Comparison of ENCODE assay signal across 11 mouse cellular contexts in the genomic region with DNA sequence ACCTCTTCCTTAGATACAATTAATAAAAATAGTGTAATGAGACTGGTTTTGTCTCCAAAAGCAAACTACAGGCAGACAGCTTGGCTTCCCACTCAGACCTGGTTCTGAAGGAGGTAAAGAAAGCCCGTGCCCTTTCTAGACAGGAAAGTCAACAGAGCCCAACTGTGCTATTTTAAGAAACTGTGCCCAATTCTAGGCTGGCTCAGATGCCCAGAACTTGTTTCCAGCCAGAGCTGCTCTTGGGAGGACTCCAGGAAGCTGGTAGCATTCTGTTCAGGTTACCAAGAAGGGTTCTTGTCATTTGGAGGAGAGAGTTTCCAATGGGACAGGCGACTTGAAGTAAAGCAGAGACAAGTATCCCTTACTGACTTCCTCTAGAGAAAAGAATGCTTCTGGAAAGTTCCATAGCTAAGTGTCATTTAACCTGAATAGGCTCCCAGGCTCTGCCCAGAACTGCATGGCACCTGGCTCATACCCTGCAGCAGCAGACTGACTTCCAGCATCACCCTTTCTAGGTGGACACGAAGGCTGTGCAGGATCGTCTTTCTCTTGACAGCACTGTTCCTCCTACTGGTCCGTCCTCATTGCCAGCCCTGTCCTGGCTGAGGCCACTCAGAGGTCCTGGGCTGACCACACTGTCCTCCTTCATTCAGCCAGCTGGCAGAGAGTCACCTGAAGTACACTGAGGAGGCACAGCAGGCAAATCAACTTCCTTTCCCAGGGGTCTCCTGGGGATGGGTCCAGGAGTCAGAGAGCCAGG.
A peak's percentile ranks its signal among the peaks of the same experiment; 100 is the strongest.
DNase-seq lines count a peak whose midpoint lies in the region; TF ChIP-seq lines count a peak whose summit lies in the region.
"Had no signal": no experiment of that assay in that cellular context is flagged by ENCODE, and none has a peak within 500 bp of the region (broad histone marks: within the 10 kb centered on the region; RNA-seq: fewer than 3 reads in every experiment).

No protein-coding gene starts in this region.

- peak in 1 of 2 experiments; percentile 36 for DNase-seq in layer of hippocampus, adult 2 months (ENCODE audit: low spot score in 2 of 2)
- DNase-seq in layer of hippocampus, adult 9-10 months (ENCODE audit: low spot score): no peak
- peak; percentile 22 for DNase-seq in adipocyte (ENCODE audit: low spot score)
- DNase-seq in brain, adult 2 months (ENCODE audit: low read depth, low spot score): peak; percentile 93
- DNase-seq in gastrocnemius, adult 8-10 months (ENCODE audit: low spot score in 2 of 2): peak; percentile 67 to 75
- DNase-seq in adrenal gland, adult 8-10 months: no peak
- no peak for DNase-seq in thymus, adult 18-20 months
- no peak for DNase-seq in kidney, adult 8-10 months

- TF ChIP-seq CTCF in layer of hippocampus, adult 2 months (conservative IDR thresholded peaks at IDR 0.05): no peak

- H3K4me3 ChIP-seq in layer of hippocampus, adult 2 months: no peak overlapping the region
- H3K4me3 ChIP-seq: forebrain, embryonic 12.5 days; liver, embryonic 15.5 days; midbrain, embryonic 10.5 days had no signal

- peak overlapping the region; percentile 24; the same call in 1 of the 2 replicates for H3K27ac ChIP-seq in layer of hippocampus, adult 2 months
- H3K27ac ChIP-seq: forebrain, embryonic 12.5 days; liver, embryonic 15.5 days; midbrain, embryonic 10.5 days had no signal

Comparison
In these comparisons a context has a peak if more than half of its experiments do, and no peak if none do; other contexts are left out.
1. DNase-seq: peak in adipocyte (single experiment), brain, adult 2 months (single experiment) and gastrocnemius, adult 8-10 months (2 of 2); none in layer of hippocampus, adult 9-10 months (single experiment), adrenal gland, adult 8-10 months (single experiment), thymus, adult 18-20 months (0 of 2) and kidney, adult 8-10 months (0 of 2).